Mouse (Mus musculus) 416B (cell line): ENCODE measurements around the gene Trpc4ap.
A peak's percentile ranks its signal among the peaks of the same experiment; 100 is the strongest.

Source experiments
- DNase-seq: peaks from one replicate; pipeline ENCODE4 v3.0.0; 2011; ENCODE audit warnings: low read depth

The Trpc4ap gene

DNA sequence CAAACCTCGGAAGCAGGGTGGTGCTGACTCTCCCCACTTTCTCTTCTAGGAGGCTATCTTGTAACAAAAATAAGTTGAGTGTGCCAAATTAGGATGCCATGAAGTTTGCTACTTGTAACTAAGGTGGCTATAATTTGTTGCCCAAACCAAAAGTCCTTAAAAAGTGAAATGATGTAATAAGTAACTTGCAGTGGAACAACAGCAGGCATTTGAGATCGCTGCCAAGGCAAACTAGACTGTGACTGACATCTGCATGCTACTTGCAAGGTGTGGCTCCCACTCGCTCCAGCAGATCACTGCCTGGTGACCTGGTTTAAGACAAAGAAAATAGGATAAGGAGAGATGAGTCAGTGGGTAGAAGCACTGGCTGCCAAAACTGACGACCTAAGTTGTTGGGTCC, 952 bp upstream of the Trpc4ap start:
- no peak for DNase-seq

DNA sequence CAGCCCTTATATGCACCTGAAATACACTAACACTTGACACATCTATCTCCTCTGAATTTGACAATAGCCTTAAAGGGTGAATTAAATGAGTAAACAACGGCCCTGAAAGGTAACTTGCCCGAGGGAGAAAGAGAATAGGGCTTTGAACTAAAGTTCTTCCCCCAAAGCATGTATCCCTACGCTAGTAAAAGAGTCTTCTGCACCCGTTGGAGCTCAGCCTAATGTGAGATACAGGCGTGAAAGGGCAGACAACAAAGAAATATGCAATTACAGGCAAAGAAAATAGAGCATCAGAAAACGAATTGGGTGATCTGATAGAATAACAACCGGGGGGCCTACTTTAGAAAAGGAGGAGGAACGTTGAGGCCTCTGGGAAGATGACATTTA, 855 bp downstream of the Trpc4ap start:
- no peak for DNase-seq

DNA sequence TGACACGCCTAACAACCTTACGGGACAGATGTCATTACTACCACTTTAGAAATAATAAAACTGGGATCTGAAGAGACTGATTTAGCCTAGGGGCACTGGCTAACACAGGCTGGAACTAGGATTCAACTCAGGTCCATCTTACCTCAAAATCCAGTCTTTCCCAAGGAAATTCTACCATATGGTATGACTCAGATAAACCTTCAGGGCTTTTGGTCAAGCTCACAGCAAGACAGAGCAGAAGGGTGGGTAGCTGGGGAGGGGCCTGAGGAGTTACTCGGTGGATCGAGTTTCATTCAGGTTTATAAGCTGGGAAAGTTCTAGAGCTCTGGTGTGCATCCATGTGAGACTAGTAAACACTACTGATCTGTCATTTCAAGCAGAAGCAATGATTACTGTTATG, 3.0 kb downstream of the Trpc4ap start:
- DNase-seq = no peak

DNA sequence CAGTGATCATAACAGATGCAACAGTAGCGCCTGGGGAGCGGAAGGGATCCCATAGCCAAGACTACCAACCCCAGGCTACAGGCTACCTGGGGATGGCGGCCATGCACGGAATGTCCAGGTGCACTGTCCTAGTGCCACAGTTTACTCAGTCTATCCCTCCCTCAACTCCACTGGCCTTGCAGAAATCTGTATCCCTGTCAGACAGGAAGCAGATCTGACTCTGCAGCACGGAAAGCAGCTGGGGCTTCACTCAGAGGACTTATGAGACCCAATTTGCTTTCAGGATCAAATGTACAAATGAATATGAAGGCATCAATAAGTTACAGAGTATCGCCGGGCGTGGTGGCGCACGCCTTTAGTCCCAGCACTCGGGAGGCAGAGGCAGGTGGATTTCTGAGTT, 4.4 kb downstream of the Trpc4ap start:
- DNase-seq = no peak

DNA sequence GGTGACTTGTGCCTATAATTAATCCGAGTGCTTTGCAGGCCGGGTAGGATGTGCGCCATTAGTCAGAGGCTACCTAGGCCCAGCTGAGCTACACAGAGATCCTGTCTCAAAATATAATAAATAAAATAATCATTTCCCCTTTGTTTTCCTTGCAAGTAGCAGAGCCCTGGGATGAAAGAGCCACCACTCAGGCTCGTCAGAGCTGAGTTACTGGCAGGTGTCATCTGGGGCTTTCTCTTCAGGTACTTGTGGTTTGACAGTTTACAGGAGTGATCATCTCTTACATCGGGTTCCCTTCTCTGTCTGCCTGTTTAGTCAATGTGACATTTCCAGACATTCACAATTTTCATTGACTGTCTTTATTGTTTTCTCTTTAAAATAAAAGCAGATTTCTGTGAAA, 5.6 kb downstream of the Trpc4ap start:
- DNase-seq = no peak

DNA sequence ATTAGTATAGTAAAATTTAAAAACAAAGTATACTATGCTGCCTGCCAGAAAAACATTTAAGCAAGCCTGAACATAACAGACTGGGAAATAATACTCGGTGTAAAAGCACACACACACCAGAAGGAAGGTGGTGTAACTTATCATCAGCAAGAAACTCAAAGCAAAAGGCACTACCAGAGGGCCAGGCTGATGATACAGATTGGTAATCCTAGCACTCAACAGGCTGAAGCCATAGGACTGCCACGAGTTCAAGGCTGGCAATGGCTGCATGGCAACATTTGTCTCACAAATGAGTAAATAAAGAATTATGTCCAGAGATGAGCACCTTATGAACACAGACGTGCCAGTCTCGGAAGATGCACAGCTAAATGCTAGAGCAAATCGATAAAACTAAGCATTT, 8.4 kb downstream of the Trpc4ap start:
- DNase-seq = no peak

DNA sequence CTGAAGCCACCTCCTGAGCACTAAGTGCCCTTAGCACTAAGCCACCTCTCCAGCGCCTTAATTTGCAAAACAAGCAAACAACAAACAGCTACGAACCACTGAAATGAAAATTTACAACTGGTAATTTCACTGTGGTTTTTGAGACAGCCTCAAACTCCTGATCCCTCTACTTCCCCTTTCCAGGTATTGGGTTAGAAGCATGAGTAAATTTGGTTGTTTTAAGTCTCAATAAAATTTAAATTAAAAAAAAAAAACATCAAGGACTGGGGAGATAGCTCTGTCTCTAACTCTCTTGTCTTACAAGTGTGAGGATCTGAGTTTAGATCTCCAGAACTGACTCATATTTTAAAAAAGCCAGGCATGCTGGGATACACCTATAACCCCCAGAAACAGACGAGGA, 9.0 kb downstream of the Trpc4ap start:
- DNase-seq = no peak

DNA sequence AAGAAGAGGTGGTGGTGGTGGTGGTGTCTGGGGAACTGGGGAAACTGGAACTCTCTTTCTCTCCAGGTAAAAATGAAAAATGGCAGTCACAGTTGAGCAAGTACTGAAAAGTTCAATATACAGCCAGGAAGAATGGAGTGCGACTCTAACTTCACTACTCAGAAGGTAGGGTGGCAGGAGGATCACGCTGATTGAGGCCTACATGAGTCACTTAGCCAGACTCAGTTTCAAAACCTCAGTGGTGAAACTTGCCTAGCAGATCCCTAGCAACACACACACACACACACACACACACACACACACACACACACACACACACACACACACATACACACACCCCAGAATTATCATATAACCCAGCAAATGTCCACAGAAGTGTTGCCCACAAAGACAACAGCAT, 10.3 kb downstream of the Trpc4ap start:
- peak; percentile 84 for DNase-seq

DNA sequence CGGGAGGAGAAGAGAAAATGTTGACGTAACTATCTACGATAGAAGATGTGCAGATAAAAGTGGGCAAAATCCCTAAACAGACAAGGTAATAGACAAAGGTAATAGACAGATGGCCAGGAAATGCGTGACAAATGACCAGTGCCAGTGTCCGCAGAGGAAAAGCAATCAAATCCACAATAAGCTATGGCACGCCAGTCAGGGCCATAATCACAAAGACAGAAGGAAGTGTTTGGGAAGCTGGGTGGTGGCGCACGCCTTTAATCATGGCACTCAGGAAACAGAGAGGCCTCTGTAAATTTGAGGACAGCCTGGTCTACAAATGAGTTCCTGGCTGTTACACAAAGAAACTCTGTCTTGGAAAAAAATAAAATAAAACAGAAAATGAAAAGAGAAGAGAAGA, 11.0 kb downstream of the Trpc4ap start:
- no peak for DNase-seq

DNA sequence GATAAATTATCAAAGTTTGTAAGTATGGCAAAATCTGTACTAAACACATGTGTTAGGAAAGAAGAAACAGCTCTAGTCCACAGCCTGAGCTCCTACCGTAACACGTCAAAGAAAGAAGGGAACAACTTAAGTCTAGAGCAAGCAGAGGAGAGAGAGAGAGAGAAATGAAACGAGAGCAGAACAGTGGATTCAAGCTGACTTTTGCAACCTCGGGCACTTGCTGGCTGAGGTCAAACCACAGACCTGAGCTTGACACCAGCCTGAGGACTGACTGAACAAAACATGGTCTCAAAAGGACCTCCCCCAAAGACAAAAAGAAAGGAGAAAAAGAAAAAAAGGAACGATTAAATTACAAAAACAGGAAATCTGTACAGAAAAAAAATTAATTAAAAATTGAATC, 11.6 kb downstream of the Trpc4ap start:
- peak; percentile 75 for DNase-seq

DNA sequence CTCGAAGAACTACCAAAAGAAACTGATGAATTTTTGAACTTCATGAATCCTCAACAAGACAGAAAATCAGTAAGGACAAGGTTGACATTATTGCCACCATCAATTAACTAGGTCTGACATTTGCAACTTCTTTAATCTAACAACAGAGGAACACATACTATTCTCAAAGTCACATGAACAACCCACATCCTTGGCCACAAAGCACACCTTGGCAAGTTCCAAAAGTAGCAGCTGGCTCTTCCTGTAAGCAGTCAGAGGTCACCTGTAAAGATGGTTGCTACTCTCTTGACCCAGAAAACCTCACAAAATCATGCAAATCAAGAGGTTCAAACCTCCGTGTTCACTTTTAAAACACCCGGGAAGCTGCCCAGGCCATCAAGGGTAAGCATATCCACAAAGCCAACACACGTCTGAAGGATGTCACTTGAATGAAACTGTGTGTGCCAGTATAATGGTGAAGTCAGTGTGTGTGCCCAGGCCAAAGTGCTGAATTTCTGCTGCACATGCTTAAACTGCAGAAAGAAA, 12.5 kb downstream of the Trpc4ap start:
- DNase-seq = no peak

DNA sequence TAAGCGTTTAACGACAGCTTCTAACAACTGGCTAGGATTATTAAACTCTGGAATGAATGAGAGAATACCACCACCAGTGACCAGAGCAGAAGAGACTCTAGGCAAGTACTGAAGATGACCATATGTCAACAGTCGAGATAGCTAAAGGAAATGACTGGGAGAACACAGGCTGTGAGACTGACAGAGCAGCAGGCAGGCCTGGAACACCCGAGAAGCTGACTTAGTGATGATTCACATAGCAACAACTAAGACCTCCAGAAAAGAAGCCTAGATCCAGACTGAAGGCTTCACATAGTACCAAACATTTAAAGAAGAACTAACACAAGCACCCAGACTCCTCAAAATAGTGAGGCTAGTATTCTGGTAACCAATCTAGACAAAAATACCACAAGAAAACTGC, 17.1 kb downstream of the Trpc4ap start:
- DNase-seq = peak; percentile 74

DNA sequence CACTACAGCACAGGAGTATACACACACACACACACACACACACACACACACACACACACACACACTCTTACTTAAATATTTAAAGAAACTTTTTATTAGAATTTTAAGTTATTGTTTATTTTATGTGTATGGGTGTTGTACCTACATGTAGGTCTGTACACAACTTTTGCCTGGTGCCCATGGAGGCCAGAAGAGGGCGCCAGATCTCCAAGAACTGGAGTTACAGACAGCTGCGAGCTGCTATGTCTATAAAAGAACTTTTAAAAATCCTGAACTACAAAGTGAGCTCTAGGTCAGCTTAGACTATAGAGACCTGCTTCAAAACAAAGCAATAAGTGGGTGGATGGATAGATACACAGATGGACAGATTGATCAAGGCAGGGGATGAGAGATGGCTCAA, 18.6 kb downstream of the Trpc4ap start:
- peak; percentile 87 for DNase-seq

DNA sequence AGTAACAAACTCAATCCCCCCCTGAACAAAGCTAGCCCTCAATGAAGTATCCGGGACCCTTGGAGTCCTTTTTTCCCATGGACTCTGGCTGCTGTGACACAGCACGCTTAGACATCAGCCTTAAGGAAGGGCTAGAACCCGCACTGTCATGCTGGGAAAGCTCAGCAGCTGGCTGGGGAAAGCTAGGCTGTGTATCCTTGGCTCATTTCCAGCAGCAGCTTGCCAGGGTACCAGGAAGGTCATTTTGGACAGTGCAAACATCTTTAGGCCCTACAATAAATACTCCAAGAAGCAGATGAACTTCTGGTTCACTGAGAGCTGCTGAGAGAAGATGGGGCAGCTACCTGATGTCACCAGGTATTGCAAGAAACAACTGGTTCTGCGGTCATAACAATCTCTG, 20.9 kb downstream of the Trpc4ap start:
- no peak for DNase-seq

DNA sequence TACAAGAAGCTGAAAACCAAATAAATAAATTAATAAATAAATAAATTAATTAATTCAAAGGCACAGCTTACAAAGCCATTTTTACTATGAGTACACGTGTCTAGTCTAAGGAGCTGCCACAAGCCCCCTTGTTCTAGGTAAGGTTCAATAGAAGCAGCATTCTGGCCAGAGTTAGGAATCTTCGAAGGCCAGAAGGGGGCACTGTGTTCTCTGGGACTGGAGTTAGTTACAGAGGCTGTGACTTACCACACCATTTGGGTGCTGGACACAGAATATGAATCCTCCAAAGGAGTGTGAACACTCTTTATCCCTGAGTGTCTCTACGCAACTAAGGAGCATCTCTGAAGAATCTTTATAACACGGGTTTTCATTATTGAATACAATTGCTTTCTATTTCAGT, 23.7 kb downstream of the Trpc4ap start:
- peak; percentile 67 for DNase-seq

DNA sequence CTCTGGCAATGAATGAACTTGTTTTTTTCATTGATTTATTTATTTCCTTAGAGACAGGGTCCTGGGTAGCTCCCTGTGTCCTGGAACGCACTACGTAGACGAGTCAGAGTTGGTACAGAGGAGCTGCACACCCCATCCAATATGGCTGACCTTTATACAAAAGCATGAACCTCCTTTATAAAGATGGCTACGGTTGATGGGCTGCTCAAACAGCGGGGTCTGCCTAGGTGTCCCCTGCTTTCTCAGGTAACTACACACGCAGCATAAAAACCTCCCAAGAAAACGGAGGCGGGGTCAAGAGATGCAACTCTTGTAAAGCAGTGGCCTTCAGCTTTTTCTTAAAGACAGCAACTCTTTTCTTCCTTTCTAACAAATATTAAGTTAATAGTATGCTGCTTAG, 24.3 kb downstream of the Trpc4ap start:
- DNase-seq = no peak

DNA sequence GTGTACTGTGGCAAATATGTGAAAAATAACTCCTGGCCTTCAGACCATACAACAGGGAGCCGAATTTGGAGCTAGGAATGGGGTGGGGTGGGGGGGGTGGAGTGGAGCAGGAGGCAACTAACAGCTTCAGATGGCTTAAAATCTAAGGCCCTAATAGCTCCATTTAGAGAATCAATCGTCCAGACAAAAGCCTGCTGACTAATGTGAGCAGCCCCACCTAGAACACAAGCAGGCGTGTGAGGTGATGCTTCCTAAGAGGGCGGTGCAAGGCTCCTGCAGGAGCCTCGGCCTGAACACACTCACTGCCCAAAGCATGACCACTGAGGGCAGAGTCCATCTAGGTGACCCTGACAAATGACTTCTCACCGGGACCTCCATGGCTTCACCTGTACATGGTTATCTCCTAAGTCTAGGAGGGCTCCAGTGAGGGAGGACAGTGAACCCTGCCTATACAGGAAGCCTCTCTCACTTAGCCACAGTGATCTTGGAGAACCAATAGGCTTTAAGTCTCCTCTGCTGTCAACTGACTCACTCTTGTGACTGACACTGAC, 28.2 kb downstream of the Trpc4ap start:
- no peak for DNase-seq

DNA sequence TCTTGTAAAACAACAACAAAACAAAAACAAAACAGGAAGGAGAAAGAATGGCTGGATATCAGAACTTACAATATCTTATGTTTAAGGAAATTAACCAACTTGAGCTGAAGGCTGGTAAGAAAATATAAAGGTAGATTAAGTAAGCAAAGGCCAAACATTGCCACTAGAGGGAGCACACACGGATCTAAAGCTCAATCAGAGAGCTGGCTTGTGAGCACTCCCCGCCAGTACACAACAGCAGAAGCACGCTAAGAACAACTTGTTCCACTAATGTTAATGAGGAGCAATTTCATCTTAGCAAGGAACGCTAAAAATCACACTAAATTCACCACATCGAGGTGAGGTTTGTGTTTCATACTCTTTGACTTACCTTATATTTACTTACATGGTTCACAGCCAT, 29.1 kb downstream of the Trpc4ap start:
- DNase-seq = peak; percentile 71

DNA sequence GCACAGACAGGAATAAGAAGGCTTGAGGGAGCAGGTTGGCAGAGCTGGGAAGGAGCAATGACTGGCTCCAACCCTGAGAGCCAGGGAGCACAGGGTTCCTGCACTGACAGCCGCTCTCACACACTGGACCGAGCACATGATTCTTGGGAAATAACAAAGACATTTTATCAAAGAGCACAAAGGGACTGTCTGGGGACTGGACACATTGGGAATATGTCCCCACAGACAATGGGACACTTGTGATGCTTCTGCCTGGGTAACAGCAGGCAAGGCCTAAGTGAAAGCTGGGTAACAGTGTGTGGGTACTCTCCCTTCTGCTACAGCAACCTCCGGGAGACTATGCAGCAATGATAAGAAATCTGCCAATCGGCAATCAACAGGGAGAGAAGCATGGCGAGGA, 29.8 kb downstream of the Trpc4ap start:
- DNase-seq = no peak

DNA sequence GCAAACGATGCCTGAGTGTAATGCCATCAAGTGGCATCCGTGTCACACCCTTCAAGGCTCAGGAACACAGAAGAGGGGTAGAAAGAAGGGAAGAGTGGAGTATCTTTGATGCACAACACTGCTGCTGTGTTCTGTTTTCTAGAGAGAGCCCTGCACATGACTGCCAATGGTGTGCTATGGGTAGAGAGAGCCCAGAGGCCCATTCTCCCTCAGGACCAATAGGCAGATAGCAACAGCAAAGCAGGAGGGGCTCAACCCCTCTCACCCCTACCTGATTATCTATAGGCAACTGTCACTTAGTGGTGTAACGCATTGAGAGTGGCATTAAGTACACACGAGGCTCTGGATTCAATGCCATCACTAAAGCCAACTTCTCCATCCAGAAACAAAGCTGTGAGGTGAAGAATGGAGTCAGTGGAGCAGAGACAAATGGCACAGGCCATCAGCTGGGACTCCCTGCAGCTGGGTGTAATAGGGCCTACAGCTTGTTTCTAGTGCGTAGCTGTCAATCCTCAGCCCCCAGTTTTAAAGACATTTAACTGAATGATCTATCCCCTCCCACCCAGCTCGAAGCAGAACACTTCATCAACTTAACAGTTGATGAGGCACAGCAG, 36.3 kb downstream of the Trpc4ap start:
- DNase-seq = no peak

DNA sequence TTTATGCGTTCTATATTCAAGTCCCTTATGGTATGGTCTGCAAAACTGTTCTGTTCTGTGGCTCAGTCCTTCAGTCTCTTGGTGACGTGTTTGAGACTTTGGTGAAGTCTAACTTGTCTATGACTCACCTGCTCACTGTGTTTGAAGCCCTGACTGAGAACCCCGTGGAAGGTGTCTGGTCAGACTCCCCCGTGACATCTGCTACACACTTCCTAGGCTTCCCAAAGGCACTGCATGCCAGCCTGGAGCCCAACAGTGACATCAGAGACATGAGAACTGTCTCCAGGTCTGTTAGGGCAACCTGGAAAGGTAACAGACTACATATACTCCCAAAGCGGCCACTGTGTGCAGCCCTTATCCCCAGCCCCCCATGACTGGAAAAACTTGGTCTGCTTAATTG, 39.6 kb downstream of the Trpc4ap start:
- no peak for DNase-seq

DNA sequence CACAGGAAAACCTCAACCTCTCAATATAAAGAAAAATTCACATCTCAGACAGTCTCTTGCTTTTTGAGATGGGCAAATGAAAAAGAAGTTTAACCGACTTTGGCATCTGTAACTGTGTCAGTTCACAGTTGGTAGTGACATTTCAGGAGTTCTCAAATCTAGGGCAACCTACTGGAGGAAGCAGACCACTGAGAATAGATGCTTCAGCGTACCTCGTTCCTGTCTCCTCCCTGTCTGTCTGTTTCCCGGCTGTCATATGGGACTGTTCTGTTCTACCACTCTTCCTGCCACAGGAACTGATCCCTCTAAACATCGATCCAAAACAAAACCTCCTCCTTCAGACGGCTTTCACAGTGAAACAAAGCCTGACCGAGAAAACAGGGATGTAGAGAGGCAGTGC, 46.4 kb downstream of the Trpc4ap start:
- DNase-seq = no peak

DNA sequence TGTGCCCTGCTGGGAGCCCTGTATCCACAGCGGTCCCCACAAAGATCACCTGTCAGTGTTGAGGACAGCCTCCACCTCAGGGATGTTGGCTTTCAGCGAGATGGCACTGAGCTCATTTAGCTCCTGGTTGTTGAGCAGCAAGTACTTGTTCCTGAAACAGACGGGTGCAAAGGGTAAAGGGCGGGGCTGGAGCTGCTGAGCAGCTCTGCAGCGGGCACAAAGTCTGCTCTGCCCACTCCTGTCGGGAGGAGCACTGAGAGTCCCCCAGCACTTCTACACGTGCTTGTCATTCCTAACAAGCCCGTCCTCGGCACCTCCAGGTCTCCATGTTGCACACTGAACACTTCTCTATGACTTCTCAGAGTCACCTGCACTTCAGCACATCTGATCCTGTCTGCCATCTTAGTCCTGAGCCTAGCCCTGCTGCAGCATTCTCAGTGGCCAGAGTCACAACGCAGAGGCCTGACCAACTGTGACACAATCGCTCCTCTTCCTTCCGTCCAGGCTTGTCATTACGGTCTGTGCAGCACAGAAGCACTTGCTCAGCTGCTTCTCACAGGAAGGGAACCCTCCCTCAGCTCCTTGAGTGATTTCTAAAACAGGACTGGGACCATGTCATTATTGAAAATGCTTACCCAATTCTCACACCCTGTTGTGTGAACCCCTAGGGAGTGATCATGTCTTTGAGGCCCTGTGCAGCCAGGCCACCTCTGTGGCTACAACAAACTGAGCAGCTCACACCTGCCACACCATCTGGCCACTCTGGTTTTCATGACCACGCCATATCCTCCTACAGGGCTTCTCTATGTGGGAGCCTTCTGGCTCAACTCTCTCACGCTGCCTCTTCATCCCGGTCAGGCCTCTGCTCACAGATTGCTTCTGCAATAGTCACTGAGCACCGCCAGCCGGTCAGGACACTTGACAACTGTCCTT, 50.4 kb downstream of the Trpc4ap start:
- DNase-seq = peak; percentile 11
